Mouse (Mus musculus) small intestine, adult 2 months (tissue): ENCODE results near the gene Tnfsf11.

Experiments
- CTCF ChIP-seq: fragments of 200-500 bp; IDR thresholded peaks from 2 replicates; pipeline ENCODE4 v1.5.1; 2012; ENCODE audit warnings: low read depth, mild to moderate bottlenecking, control low read depth, inconsistent platforms, low read length, moderate library complexity, mixed read lengths; ENCODE audit not compliant: insufficient replicate concordance, insufficient read length; ENCODE audit errors: extremely low read depth
- POLR2A ChIP-seq: fragments of 200-500 bp; IDR thresholded peaks from 2 replicates; pipeline ENCODE4 v1.6.1; 2012; ENCODE audit warnings: low read depth, mild to moderate bottlenecking, control low read depth, inconsistent platforms, low read length, moderate library complexity

DNA sequence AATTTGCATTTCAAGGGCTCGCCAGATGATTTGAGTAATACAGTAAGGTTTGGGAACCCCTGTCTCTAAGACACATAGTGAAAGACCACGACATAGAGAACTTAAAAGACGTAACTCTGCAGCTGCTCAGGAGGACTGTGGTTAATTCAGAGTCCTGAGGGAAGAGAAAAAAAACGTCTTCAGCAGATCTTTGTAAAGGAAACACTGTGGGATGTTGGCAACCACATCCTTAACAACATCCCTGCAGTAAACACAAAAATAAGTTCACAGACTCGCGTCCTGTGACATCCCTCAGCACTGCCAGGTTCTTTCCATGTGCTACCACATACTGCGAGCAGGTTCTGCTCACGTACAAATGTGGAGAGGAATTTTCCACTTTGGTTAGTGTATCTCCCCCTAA lies 48.9 kb upstream of the Tnfsf11 start:
- TF ChIP-seq CTCF (no peak), POLR2A (no peak)
